Mouse (Mus musculus): ENCODE results near the gene Zfp46. TPM values are rescaled to one million over a fixed set of nuclear protein-coding genes. Genes with fewer than 3 reads are reported as not detected.

Gene Zfp46
- 23.3 and 30.3 TPM in 2 replicates for polyA plus RNA-seq (2016; fragmentation: Nextera tagmentation; extraction: Ambion mirVana)

GRCm38 (mm10) chr4:136284455-136284854 lies at the start of gene Zfp46:
TSS of gene Zfp46 (plus strand) at chr4:136284683.
- peak within 1 kb of the TSS; percentile 78 for H3K4me3 ChIP-seq
- peaks cover 23% of the 10 kb centered on the region for H3K36me3 ChIP-seq
- WGBS = 44% methylated on average over 5 of the region's 5 CpGs
- peaks cover 56% of the 10 kb centered on the region for H3K4me1 ChIP-seq
- no peak for DNase-seq (ENCODE audit: low spot score)
- H3K27me3 ChIP-seq (ENCODE audit: low read depth, poor library complexity, severe bottlenecking) = peaks cover 23% of the 10 kb centered on the region
- H3K9me3 ChIP-seq (replicated peaks) = peaks cover 13% of the 10 kb centered on the region
- H3K27ac ChIP-seq (replicated peaks) = peak within 1 kb of the TSS; percentile 93

DNA sequence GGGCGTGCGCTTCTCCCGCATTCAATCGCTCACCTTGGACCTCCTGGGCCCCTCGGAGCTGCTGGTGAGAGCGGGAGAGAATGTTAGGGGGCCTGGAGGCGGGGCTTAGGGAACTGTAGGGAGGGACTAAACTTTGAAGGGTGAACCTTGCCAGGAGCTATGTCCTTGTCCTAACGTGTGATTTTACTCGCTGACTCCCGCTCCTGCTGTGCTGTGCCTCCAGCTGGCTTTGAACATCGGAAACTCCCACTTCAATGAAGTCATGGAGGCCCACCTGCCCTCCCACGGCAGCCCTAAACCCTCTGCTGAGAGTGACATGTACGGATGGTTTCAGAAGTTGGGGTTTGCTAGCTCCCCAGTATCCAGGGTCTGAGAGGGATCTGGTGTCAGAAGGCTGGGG lies 45.8 kb upstream of the Zfp46 start:
- no peak for DNase-seq (ENCODE audit: low spot score)
- Histone ChIP-seq H3K36me3 (peaks cover 6% of the 10 kb centered on the region; the same call in 1 of the 2 replicates), H3K27ac (replicated peaks) (no peak overlapping the region), H3K4me3 (no peak overlapping the region), H3K27me3 (ENCODE audit: low read depth, poor library complexity, severe bottlenecking) (peaks cover 87% of the 10 kb centered on the region), H3K4me1 (peaks cover 54% of the 10 kb centered on the region), H3K9me3 (replicated peaks) (no peaks in the 10 kb centered on the region)
- WGBS = 15% methylated on average over 13 of the region's 13 CpGs

GRCm38 (mm10) chr4:136239111-136239510 lies 45.4 kb upstream of the Zfp46 start:
- Histone ChIP-seq H3K9me3 (replicated peaks) (no peaks in the 10 kb centered on the region), H3K36me3 (peaks cover 11% of the 10 kb centered on the region; the same call in 1 of the 2 replicates), H3K27me3 (ENCODE audit: low read depth, poor library complexity, severe bottlenecking) (peaks cover 87% of the 10 kb centered on the region), H3K4me1 (peaks cover 50% of the 10 kb centered on the region), H3K4me3 (no peak overlapping the region), H3K27ac (replicated peaks) (no peak overlapping the region)
- DNase-seq (ENCODE audit: low spot score) = no peak
- 74% methylated on average over 9 of the region's 9 CpGs for WGBS

DNA sequence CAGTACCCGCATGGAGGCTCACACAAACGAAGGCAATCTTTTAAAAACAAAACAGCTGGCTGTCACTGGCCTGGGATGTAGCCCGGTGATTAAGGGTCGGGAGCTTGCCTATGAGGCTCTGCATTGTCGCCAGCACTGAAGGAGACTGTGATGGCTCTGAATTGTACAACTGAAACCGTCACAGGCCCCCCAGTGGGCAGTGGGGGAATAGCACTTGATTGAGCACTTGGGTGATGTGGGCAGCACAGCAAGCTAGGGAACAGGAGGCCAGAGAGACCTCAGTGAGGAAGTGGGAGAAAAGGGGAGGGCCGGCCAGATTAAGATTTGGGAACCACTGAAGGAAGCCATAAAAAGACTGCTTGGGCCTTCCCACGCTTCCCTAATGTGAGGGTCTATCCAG lies 44.9 kb upstream of the Zfp46 start:
- 26% methylated on average over 8 of the region's 8 CpGs for WGBS

DNA sequence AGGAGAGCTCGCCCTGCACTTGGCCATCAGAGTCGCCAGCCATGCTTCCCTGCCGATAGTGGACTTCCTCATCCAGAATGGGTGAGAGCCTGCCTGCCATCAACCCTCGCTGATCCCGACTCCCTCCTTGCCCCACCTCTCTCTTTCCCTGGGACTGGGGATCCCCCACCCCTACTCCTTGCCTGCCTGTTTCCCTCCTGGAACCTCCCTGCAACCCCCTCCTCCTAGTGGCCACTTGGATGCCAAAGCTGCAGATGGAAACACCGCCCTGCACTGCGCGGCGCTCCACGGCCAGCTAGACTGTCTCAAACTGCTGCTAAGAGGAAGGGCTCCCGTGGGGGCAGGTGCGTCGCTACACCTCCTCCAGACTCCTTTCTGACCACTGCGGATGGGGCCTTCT lies 44.4 kb upstream of the Zfp46 start:
- Histone ChIP-seq H3K9me3 (replicated peaks) (no peaks in the 10 kb centered on the region), H3K36me3 (peaks cover 13% of the 10 kb centered on the region; the same call in 1 of the 2 replicates), H3K4me1 (peaks cover 48% of the 10 kb centered on the region), H3K27ac (replicated peaks) (0 out of 2 replicates have a peak overlapping the region, but pooled peaks have one; percentile 20), H3K27me3 (ENCODE audit: low read depth, poor library complexity, severe bottlenecking) (peaks cover 90% of the 10 kb centered on the region), H3K4me3 (no peak overlapping the region)
- WGBS = 61% methylated on average over 14 of the region's 14 CpGs
- DNase-seq (ENCODE audit: low spot score) = no peak

More for the DNA sequence above, 44.9 kb upstream of the Zfp46 start:
- Histone ChIP-seq H3K4me3 (no peak overlapping the region), H3K4me1 (peaks cover 48% of the 10 kb centered on the region), H3K36me3 (peaks cover 13% of the 10 kb centered on the region; the same call in 1 of the 2 replicates), H3K27me3 (ENCODE audit: low read depth, poor library complexity, severe bottlenecking) (peaks cover 87% of the 10 kb centered on the region), H3K9me3 (replicated peaks) (no peaks in the 10 kb centered on the region), H3K27ac (replicated peaks) (no peak overlapping the region)
- DNase-seq (ENCODE audit: low spot score) = peak; percentile 81

DNA sequence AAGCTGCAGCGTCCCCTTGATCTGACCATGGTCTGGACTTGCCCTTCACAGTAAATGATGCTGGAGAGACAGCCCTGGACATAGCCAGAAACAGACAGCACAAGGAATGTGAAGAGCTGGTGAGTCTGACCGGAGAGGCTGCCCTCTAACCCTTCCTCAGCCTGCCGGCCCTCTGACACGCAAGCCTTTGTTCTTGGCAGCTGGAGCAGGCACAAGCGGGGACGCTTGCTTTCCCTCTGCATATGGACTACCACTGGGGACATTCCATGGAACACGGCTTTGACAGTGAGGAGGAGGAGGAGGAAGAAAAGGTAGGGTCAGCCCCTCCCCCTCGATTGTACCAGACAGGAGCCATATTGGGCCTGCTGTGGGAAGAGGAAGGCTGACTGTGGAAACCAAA lies 43.5 kb upstream of the Zfp46 start:
- Histone ChIP-seq H3K4me3 (no peak overlapping the region), H3K4me1 (peaks cover 50% of the 10 kb centered on the region), H3K27me3 (ENCODE audit: low read depth, poor library complexity, severe bottlenecking) (peaks cover 96% of the 10 kb centered on the region), H3K36me3 (peaks cover 13% of the 10 kb centered on the region; the same call in 1 of the 2 replicates), H3K9me3 (replicated peaks) (no peaks in the 10 kb centered on the region), H3K27ac (replicated peaks) (peak overlapping the region; percentile 35)
- WGBS = 30% methylated on average over 8 of the region's 8 CpGs
- DNase-seq (ENCODE audit: low spot score) = peak; percentile 61

- Histone ChIP-seq H3K27ac (replicated peaks) (no peak overlapping the region), H3K4me3 (no peak overlapping the region), H3K4me1 (peaks cover 62% of the 10 kb centered on the region), H3K27me3 (ENCODE audit: low read depth, poor library complexity, severe bottlenecking) (peaks cover 96% of the 10 kb centered on the region), H3K36me3 (peaks cover 13% of the 10 kb centered on the region; the same call in 1 of the 2 replicates), H3K9me3 (replicated peaks) (no peaks in the 10 kb centered on the region)
- DNase-seq (ENCODE audit: low spot score) = no peak
- WGBS = 45% methylated on average over 8 of the region's 8 CpGs
Measured at GRCm38 (mm10) chr4:136242065-136242703, 42.3 kb upstream of the Zfp46 start.

DNA sequence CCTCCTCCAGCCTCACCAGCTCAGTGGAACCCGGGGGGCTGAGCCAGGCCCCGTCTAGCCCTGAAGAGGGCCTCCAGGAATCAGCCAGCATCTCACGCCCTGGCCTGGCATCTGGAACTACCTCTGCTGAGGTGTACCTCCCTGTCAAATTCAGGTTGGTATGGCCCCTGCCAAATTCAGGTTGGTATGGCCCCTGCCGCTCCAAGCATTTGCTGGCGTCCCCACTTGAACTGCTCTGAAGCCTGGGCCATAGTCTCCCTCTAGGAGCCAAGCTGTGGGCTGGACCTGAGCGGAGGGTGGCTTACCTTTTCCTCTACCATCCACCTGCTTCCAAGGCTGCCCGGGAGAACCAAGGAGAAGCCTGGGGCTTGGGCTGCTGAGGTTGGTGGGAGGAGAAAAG lies 41.8 kb upstream of the Zfp46 start:
- Histone ChIP-seq H3K4me1 (peaks cover 63% of the 10 kb centered on the region), H3K36me3 (peaks cover 13% of the 10 kb centered on the region; the same call in 1 of the 2 replicates), H3K9me3 (replicated peaks) (no peaks in the 10 kb centered on the region), H3K27ac (replicated peaks) (no peak overlapping the region), H3K27me3 (ENCODE audit: low read depth, poor library complexity, severe bottlenecking) (peaks cover 96% of the 10 kb centered on the region), H3K4me3 (no peak overlapping the region)
- no peak for DNase-seq (ENCODE audit: low spot score)
- WGBS = 82% methylated on average over 7 of the region's 7 CpGs

GRCm38 (mm10) chr4:136244208-136244607 lies 40.3 kb upstream of the Zfp46 start:
- WGBS = 72% methylated on average over 7 of the region's 7 CpGs
- DNase-seq (ENCODE audit: low spot score) = no peak
- Histone ChIP-seq H3K27me3 (ENCODE audit: low read depth, poor library complexity, severe bottlenecking) (peaks cover 96% of the 10 kb centered on the region), H3K4me3 (no peak overlapping the region), H3K27ac (replicated peaks) (no peak overlapping the region), H3K4me1 (peaks cover 67% of the 10 kb centered on the region), H3K36me3 (peaks cover 11% of the 10 kb centered on the region; the same call in 1 of the 2 replicates), H3K9me3 (replicated peaks) (no peaks in the 10 kb centered on the region)

DNA sequence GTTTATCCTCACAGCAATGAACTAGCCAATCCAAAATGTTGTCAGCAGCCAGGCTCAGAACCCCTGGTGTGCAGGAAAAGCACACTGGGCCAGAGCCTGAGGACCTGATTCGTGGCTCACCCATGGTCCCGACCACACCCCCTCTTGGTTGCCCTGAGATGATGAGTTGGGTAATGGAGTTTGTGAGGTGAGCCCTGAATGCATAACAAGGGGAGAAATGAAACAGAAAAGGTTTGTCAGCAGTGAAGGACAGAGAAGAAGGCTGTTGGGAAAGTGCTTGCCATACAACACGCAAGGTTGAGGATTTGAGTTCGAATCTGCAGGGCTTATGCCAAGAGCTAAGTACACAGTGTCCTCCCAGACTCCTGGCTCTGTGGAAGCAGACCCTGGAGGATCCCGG lies 38.8 kb upstream of the Zfp46 start:
- Histone ChIP-seq H3K27ac (replicated peaks) (no peak overlapping the region), H3K36me3 (0 out of 2 replicates have a peak, but pooled peaks cover 9% of the 10 kb centered on the region), H3K9me3 (replicated peaks) (no peaks in the 10 kb centered on the region), H3K27me3 (ENCODE audit: low read depth, poor library complexity, severe bottlenecking) (peaks cover 97% of the 10 kb centered on the region), H3K4me3 (no peak overlapping the region), H3K4me1 (peaks cover 57% of the 10 kb centered on the region)
- DNase-seq (ENCODE audit: low spot score) = no peak
- WGBS = 36% methylated on average over 5 of the region's 5 CpGs

GRCm38 (mm10) chr4:136246568-136246969 lies 37.9 kb upstream of the Zfp46 start:
- 0 out of 2 replicates have a peak, but pooled peaks cover 9% of the 10 kb centered on the region for H3K36me3 ChIP-seq
- DNase-seq (ENCODE audit: low spot score) = no peak
- H3K27ac ChIP-seq (replicated peaks) = no peak overlapping the region
- peaks cover 98% of the 10 kb centered on the region for H3K27me3 ChIP-seq (ENCODE audit: low read depth, poor library complexity, severe bottlenecking)
- H3K4me1 ChIP-seq = peaks cover 48% of the 10 kb centered on the region
- WGBS = under 1% methylated on average over 12 of the region's 12 CpGs
- no peaks in the 10 kb centered on the region for H3K9me3 ChIP-seq (replicated peaks)
- peak overlapping the region; percentile 56; the same call in 1 of the 2 replicates for H3K4me3 ChIP-seq

GRCm38 (mm10) chr4:136247386-136247728 lies 37.1 kb upstream of the Zfp46 start:
- peaks cover 100% of the 10 kb centered on the region for H3K27me3 ChIP-seq (ENCODE audit: low read depth, poor library complexity, severe bottlenecking)
- H3K9me3 ChIP-seq (replicated peaks) = no peaks in the 10 kb centered on the region
- H3K4me1 ChIP-seq = peaks cover 42% of the 10 kb centered on the region
- no peak overlapping the region for H3K27ac ChIP-seq (replicated peaks)
- no peak for DNase-seq (ENCODE audit: low spot score)
- WGBS = 1% methylated on average over 14 of the region's 14 CpGs
- 0 out of 2 replicates have a peak, but pooled peaks cover 9% of the 10 kb centered on the region for H3K36me3 ChIP-seq
- H3K4me3 ChIP-seq = peak overlapping the region; percentile 56

GRCm38 (mm10) chr4:136247729-136248463 lies 36.6 kb upstream of the Zfp46 start, which contains the start of gene Tcea3:
TSS of gene Tcea3 (plus strand) at chr4:136247729.
- Histone ChIP-seq H3K36me3 (0 out of 2 replicates have a peak, but pooled peaks cover 7% of the 10 kb centered on the region), H3K9me3 (replicated peaks) (no peaks in the 10 kb centered on the region), H3K4me1 (peaks cover 38% of the 10 kb centered on the region), H3K27ac (replicated peaks) (peak within 1 kb of the TSS; percentile 28; the same call in 1 of the 2 replicates), H3K4me3 (peak within 1 kb of the TSS; percentile 56), H3K27me3 (ENCODE audit: low read depth, poor library complexity, severe bottlenecking) (peaks cover 99% of the 10 kb centered on the region)
- peak; percentile 64 for DNase-seq (ENCODE audit: low spot score)
- 1% methylated on average over 46 of the region's 46 CpGs for WGBS

Data from midbrain, embryonic 10.5 days (tissue).